Mouse (Mus musculus): ENCODE results near the gene Axdnd1.

DNA sequence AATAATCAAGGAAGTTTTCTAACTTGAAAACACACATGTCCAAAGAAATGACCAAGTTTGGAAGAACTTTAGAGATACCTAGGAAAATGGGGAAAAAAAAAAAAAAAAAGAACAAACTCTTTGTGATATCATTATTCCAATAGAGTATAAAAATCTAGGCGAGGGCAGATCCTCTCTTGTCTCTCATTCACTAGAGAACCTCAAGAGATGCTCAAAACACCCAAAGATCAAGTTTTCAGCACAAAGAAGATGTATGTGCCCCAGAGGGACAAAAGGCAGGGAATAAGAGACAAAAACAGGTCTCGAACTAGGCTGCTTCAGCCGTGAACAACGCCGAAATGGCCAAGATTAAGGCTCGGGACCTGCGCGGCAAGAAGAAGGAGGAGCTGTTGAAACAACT, 55.2 kb downstream of the Axdnd1 start, which contains the start of gene Gm2000:
- TF ChIP-seq ZNF384 (IDR thresholded peaks at IDR 0.05; ENCODE audit: low read depth, low read length) = no peak
- no peak for TF ChIP-seq CHD2 (IDR thresholded peaks at IDR 0.05; ENCODE audit: low read depth, low read length)
- no peak for TF ChIP-seq MAFK (IDR thresholded peaks at IDR 0.05; ENCODE audit: insufficient read depth, low read depth, low read length)
